Mouse (Mus musculus): Measurements from ENCODE around the gene Bhlhe23.

DNA sequence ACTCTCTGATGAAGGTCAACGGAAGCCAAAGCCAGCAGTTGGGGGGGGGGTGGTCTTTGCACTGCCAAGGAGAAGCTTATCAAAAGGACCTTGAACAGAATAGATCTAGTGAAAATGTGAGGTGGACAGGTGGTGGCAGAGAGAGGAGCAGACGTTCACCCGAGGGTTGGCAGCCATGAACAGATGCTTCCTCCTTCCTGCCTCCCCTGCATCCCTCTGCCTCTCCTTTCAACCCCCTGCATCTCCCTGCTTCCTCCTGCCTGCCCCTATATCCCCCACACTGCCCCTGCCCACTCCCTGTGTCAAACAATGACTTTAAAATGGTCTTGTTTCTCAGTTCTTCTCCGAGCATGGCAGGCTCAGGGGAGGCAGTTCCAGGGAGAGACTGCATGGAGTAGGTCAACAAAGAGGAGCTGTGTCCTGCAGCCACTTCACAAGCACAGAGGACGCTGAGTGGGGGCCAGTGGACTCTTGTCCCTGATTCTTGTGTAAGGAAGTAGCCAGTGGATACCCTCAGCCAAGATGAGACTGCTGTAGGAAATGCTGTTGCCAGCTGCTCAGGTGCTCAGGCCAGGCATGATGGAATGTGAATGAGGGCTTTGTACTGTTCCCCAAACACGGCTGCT lies 39.9 kb upstream of the Bhlhe23 start:
- TF ChIP-seq USF1 (IDR thresholded peaks at IDR 0.05; ENCODE audit: low read depth) (no peak), CTCF (IDR thresholded peaks at IDR 0.05; ENCODE audit: control insufficient read depth, insufficient read depth, insufficient read length) (no peak)
